Mouse (Mus musculus) spleen, postnatal 4 days (tissue): ENCODE measurements around the gene Lrriq3.

Source experiments
- DNase-seq, 2 experiments: peaks; one replicate each; pipeline ENCODE4 v3.0.0; 2022; ENCODE audit warnings: low spot score in 2 of 2

Lrriq3 gene

DNA sequence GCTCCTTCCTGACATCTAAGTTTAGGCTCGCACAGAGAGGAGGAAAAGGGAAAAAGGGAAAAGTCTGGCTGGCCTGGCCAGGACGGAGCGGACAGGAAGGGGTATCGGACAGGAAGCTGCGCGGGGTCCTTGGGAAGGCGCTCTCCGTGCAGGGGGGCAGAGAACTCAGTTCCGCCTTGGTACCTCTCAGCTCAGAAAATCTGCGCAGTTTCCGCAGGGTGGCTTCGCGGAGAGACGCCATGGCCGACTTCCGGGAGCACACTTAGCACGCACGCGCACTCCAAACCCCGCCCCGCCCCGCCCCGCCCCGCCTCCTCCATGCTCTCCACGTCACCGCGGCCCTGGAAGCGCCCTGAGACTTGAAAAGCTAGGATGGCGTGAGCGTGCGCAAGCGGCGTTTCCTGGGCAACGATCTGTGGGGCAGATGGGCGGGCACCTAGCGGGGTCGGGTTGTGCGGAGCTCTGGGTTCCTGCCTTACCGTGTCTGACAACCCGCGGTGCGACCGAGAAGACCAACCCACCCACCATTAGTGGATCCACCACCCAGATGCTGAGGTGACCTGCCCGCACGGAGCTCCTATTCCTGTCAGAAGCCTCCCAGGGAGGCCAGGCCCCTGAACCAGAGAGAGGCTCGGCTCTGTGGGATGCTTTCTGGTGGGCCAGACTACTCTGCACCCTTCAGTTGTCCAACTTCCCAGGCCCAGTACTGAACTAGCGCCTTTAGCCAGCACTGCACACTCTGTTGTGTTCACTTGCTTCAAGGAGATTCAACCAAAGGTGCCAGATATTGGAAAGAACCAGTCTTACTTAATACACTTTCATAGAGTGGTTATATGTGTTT is at the start of gene Lrriq3, which contains the start of gene Fpgt:
Gene Lrriq3 (plus strand): TSS at position 319 of the 841 bp plus-strand sequence.
Gene Fpgt (minus strand): TSS at position 288 of the 841 bp plus-strand sequence.
- peak; percentile 74 to 83 for DNase-seq

DNA sequence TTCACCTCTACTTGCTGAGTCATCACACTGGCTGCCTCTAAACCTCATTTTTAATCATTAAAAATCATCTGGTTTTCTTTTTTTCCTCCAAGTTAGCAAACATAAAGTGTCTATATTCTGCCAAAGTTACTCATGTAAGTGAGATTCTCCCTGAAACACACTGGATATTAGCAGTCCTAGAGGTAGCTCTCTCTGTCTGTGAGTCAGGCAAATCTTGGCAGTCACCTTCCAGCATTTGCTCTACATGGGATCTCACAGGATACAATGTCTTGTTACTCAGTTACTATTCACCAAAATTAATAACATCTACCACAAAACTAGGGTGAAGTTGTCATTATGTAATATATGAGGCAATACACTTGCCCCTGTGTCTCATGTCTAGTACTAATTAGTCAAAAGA is 41.2 kb upstream of the Lrriq3 start:
- DNase-seq, result no peak

DNA sequence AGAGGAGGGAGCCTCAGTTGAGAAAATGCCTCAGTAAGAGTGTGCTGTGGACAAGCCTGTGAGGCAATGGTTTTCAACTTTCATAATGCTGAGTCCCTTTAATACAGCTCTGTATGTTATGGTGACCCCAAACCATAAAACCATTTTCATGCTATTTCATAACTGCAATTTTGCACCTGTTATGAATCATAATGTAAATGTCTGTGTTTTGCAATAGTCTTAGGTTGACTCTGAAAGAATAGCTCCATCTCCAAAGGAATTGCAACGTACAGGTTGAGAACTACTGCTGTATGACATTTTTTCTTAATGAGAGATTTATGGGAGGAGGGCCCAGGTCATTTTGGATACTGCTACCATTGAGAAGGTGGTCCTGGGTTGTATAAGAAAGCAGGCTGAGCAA is 40.0 kb upstream of the Lrriq3 start:
- no peak for DNase-seq

DNA sequence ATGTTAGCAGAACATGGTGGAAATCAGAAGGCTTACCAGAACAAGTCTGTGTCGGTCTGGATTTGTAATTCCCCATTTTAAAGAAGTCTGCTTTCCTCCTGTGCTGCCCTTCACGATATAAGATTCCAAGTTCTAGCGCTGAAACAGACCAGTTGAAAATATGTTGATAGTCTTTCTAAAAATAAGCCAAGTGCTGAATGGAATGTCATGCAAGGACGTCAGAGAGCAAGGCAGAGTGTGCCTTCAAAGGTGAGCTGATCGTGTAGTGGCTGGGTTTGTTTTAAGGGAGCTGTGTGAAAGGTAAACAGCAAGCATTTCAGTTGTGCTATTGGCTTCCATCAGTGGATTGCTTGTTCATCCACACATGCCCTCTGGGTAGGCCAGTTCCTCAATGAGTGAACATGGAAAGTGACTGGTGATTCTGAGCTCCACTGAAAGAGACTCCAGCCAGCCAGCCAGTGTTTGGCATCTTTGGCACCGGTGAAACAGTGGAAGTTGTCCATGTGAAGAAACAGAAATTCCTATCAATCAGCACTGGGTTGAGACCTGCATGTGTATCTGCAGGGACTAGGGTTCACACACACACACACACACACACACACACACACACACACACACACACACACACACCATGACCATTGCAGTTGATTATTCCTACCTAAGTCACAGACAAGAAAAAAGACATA is 37.9 kb upstream of the Lrriq3 start, which contains the start of gene Tnni3k:
Gene Tnni3k (minus strand): TSS at position 177 of the 686 bp plus-strand sequence.
- DNase-seq, result no peak

DNA sequence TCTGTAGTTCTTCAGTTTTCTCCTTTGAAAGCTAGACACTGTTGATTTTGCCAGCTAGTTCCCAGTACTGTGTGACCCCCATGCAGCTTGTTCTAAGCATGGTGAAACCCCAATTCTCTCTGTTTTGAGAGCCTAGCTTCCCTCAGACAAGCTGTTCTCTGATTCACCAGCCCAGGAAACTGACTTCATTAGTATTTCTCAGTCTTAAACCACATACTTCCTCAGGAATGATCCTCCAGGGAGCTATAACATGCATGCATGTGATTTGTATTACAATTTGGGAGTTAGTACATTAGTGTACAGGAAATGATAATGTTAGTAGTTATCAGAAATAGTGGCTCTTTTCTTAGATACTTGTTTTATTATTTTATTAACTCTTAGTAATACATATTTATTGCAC is 36.6 kb upstream of the Lrriq3 start:
- no peak for DNase-seq

DNA sequence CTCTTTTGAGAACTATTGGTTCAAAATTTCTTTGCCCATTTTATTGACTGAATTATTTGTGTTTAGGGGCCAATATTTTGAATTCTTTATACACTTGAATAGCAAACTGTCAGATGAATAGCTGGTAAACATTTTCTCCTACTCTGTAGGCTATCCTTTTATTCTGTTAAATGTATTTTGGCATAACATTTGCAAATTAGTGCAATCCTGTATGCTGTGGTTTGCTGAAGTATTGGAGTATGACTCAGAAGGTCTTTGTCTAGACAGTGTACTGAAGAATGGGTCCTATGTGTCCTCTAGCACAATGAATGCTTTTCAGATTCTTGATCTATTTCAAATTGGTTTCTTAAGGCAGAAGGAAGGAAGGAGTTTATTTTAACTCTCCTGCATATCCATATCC is 35.7 kb upstream of the Lrriq3 start:
- no peak for DNase-seq

DNA sequence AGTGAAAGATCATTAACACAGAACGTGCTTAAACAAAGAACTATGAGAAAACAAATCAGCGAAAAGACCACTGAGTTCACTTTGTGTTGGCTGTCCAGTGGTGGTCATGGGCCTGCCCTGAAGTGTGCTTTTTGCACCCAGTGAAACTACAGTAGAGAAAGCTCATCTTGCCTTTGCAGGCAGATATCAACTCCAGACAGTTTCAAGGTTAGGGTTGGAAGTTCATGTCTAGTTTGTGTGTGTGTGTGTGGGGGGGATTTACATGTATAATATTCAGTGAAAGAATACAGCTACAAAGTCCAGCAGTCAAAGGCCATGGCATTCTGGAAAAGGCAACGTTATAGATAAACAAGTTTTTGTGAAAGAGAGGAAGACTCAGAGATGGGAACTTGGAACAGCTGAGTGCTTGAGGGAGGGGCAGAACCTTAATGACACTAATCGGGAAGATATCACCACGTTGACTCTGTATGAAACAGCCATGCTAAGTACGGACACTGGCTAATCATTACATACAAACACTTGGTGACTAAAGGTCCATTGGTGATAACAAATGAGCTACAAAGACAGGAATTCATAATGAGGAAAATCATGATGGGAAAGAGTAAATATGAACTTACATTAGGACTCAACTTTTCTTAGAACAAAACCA is 34.3 kb upstream of the Lrriq3 start:
- no peak for DNase-seq

DNA sequence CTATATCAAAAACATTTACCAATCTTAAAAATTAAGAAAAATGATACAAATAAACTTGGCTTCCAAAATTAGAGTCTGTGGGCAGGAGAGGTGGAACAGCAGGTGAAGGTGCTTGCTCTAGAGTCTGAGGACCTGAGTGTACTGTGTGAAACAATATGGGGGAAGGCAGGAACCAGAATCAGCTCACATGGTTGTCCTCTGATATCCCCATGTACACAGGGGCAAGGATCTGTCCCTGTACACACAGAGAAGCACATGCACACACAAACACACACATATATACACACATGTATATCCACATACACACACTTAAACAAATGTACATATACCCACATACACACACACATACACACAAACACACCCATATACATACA is 33.8 kb upstream of the Lrriq3 start:
- DNase-seq, result no peak

DNA sequence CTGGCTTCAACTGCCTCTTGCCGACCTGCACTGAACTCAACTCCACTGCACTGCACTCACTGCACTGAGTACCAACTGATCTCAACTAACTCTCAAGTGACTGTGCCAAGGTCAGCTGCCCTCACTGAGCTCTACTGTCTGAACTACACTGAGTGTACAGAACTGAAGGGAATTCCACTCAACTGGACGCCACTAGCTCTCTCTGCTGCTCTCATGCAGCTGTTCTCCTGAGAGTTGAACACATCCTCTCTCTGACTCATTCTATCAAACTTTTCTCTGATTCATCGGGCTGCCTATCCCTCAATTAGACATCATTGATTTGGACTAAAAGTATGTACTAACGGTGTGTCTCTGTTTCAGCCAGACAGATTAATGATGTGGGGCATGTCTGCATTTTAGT is 15.3 kb upstream of the Lrriq3 start:
- DNase-seq, result no peak

DNA sequence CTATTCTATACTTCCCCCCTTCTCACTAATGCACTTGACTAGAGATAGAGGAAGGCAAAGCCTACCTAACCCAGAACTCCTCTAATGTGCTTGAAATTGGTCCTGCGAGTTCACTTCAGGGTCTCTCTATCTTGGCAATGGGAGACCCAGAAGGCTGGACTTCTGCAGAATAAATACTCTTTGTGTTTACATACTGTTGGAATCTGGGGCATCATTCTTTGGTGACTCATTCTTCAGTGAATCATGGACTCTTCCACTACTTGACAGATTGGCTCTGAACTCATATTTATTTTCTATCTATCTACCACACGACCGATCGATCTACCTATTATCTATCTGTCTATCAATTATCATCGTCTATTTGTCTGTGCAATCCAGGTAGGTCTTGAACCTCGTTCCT is 1.2 kb upstream of the Lrriq3 start:
- no peak for DNase-seq

DNA sequence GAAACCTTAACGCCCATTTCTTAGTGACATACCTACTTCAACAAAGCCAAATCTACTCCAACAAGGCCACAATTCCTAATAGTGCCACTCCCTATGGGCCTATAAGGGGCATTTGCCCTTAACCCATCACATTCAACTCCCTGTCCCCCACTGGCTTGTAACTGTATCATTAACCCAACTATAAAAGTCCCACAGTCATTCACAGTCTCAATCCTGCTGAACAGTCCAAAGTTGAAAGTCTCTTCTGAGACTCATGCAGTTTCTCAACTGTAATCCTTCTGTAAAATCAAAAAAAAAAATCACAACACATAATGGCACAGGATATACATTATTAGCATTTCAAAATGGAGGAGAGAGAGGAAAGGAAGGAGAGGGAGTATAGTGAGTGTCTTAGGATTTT is 6.0 kb downstream of the Lrriq3 start:
- DNase-seq, result no peak

DNA sequence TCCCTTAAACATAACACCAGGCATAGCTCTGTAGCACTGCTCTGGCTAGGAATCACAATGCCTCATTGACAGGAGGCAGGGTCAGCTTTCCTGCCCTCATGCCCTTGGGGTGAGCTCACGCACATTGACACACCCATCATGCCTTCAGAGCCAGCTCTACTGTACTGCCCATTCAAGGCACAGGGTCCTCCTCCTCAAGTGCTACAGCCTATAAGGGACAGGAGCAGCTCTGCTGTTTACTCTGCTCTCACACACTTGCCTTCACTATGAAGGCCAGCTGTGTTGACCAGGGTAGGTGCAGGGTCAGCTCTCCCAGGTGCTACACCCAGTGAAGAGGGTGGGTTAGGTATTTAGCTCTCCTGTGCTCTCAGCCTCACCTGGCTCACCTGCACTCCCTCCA is 12.7 kb downstream of the Lrriq3 start:
- no peak for DNase-seq

DNA sequence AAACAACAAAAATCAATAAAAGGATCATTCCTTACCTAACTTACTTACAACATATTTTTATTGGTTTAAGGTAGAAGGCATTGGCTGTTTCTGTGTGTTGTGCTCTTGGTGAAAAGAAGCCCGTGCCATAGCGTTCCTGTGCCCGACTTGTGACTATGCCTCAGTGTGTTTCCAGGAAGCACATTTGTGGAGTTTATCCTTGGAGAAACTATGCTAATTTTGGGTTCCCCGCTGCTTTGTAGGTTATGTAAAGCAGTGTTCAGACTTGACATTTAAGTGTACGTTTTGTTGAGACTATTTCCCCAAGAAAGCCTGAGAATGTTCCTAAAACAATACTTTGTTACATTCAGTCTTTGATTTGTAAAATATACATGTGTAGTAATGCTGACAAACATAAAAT is 44.5 kb downstream of the Lrriq3 start:
- DNase-seq, result no peak

DNA sequence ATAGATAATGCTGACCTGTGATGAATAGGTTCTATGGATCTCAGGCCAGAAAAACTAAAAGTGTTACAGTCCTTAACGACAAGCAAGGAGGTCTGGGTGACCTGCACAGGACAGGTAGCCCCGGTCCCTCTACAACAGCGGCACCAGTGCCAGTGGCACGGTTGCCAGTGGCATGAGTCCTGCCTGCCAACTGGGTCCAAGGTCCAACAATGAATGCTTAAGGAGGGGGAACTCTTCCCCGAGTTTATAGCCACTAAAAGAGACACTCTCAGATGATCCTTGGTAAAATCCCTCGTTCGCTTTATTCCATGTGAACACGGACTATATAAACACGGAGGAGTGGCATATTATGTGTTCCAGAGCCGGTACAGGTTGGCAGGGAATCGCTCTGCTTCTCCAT is 47.8 kb downstream of the Lrriq3 start:
- no peak for DNase-seq

DNA sequence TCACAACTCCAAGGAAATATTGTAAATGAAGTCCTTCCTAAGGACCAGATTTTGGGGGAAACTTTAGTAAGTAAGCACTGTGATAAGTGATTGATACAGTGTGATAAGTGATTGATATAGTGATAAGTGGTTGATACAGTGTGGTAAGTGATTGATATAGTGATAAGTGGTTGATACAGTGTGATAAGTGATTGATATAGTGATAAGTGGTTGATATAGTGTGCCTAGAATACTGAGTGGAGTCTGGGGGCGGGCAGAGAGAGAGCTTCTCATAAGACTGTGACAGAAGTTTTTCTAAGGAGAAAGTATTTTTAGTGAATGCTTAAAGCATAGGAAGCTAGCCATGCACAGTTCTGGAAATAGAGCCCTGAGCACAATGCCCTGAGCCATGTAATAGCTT is 51.1 kb downstream of the Lrriq3 start:
- DNase-seq, result no peak

DNA sequence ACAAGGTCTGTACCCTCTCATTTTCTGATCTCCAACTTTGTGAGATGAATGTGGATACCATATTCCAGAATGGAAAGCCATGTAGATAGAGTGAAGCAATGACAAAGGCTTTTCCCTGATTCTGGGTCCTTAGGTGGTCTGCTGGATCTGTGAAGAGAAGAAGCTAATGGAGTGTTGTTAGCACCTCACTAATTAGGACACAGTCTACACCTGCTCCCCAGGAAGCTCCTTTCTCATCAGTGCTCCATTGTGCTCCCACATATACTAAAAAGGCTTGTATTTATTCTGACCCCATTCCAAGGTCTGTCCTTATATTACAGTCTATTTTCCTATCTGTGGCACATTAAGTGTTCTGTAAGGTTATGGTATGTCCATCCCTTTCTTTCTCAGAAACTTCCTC is 68.6 kb downstream of the Lrriq3 start:
- no peak for DNase-seq

DNA sequence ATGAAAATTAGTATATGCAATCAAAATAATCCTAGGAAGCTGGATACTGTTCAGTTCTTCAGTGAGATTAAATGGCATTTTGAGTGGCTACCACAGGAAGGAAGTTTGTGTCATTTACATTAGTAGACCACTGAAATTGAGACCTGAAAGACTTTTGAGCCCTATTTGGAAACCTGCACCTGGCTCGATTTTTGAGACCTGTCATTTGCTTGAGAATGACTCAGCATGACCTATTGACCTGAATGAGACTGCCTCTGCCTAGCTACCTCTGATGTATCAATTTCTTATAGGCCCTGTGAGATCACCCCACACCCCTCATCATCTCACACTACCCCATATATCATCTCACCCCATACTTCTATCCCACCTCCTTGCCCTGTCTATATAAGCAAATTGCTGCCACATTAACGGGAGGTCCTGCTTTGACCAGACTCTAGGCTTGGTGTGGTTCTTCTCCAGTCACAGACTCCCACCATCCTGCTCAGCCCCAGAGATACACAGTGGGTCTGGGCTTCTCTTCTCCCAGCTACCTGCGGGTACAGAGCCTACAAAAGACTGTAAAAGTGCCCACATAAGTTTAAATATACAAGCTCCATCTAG is 87.2 kb downstream of the Lrriq3 start:
- no peak for DNase-seq

DNA sequence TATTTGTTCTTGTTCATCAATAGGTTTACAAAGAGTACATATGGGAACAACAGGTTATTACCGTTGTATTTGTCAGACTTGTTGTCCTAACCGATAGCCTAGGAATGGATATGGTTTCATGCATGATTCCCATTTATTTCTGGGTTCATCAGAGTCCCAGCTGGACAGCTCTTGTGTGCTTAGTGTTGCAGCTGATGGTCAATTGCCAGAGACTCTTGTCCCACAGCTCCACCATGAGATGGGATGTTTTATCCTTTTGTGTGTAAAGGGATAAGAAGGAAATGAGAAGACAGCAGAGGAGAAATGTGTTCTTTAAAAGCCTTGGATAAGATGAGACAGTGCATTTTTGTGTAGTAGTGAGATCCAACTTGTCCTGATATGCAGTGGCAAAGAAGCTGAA is 93.2 kb downstream of the Lrriq3 start:
- no peak for DNase-seq

DNA sequence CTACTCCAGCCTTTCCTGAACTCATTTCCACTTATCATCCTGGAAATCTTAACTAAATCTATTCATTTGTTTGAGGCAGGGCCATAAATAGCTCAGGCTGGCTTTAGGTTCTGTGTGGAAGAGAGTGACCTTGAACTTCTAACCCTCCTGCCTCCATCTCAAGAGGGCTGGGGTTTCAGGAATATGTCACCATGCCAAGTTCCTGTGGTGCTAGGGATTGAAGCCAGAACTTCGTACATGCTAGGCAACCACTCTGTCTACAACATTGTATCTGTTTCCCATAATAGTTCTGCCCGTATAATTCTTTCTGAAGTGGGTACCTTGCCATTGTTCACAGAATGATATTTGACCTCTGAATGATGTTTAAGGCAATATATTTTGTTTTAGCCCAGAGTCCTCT is 95.6 kb downstream of the Lrriq3 start:
- DNase-seq, result no peak

DNA sequence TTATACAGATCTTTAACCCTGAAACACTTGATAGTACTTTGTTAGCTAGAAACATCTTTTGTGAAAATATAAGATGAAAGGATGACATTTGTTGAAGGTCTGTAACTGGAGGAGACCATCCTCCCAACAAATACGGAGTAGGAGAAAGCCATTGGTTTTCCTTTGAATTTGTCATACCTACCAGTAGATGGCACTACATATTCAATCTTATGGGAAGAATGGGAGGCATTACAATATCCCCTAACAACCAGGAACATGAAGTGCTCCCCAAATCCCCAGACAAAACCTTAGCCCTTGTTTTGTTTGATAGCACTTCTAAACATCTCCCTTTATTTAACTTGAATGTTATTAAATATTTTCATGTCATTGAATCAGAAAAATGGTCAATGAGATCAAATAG is 141.7 kb downstream of the Lrriq3 start:
- no peak for DNase-seq

DNA sequence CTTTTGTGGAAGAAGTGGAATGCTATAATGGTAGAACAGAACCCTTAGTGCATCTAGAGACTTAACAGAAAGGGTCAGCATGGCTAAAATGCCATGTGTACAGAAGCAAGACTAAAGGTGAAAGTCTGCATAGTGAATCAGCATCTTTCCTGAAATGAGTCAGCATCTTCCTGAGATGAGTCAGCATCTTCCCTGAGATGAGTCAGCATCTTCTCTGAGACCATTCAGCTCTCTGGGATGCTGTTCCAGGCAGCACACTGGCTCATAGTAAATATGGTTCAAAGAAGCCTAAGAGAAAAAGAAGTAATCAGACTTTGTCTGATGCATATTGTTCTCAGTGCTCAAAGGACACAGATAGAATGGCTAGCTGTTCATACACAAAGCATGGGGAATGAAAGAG is 142.3 kb downstream of the Lrriq3 start:
- DNase-seq, result no peak
